Mouse (Mus musculus): ENCODE results near the gene Cytip.

Cytip gene

DNA sequence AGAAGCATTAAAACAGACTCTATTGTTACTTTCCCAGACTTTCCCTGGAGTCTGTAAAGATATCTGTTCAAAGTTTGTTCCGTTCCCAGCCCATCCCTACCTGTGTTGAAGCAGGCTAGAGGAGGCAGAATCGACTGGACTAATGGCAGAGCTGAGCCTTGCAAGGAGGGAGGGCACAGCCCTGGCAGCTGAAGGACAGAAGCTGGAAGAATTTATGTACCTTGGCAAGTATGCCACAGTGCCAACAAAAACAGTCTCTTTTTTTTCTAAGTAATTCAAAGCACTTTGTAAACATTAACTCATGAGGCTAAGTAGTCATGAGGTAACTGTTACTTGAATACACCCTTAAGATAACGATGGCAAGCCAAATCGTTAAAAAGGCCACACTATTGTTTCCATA lies at the start of gene Cytip:
TSS of gene Cytip (minus strand) at position 187 of the 400 bp plus-strand sequence.
- no peak for ATAC-seq (ENCODE audit: low TSS enrichment)

DNA sequence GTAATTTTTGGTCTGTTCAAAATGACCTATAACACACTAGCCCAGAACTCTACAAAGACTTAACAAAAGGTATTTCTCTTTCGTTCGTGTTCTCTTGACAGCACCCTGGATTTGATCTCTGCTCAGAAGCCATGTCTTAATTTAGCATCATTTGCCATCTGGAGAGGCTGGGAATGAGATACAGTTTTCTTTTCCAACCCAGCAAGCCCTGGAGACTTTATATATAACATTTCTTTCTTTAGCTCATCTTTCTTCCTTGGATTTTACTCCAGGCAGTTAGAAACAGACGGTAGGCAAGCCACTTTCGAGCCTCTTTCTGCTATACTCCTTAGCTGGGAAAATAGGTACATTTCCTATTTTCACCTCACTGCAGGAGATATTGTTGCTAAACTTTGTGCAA lies 45.3 kb upstream of the Cytip start:
- peak; percentile 99 for ATAC-seq (ENCODE audit: low TSS enrichment)

DNA sequence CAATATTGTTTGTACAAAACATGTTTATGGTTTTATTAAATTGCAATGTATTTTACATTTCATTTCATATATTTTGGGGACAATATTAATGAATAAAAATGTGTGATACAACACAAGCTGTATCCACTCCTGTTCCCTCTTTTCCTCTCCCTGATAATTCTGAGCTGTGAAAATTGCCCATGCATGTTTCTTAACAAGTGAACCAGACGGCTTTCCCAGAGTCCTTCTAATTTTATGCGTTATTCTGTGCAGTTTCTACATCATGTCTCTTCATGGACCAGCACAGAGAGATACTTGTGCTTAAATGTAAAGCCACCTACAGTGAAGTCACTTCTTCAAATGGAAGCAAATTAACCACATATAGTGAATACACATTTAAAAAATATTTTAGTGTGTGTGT lies 42.2 kb upstream of the Cytip start:
- no peak for ATAC-seq (ENCODE audit: low TSS enrichment)

DNA sequence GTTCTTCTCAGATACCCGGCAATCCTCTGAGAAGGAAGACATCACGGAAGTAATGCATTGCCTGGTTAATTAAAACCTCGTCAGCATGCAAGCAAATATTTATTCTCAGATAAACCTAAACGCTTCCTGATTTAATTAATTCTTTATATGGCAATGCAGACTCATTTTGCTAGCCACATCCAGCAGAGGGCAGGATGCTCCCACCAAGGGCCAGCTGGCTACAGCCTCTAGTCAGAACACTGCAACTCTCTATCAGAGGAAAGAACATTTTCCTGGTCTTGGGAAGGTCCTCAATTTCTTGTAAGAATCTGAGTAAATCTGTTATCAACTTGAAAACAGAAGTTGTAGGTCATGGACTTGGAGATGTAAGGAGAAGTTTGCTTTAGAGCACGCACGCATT lies 4.1 kb upstream of the Cytip start:
- ATAC-seq (ENCODE audit: low TSS enrichment): peak; percentile 92

DNA sequence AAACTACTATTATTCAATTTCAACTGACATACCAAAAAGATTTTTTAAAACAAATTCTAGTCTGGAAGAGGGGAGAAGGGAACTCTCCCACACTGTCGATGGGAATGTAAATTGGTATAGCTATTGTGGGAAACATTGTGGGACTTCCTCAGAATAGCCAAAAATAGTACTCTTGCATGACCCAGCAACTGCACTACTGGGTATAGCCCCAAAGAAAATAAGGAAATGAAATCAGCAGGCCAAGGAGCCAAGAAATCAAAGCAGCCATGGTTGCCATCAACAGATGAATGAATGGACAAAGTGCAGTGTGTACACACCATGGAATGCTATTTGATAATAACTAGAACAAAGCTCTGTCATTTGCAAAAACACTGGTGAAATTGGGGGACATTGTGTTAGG lies 1.5 kb upstream of the Cytip start:
- ATAC-seq (ENCODE audit: low TSS enrichment): no peak

DNA sequence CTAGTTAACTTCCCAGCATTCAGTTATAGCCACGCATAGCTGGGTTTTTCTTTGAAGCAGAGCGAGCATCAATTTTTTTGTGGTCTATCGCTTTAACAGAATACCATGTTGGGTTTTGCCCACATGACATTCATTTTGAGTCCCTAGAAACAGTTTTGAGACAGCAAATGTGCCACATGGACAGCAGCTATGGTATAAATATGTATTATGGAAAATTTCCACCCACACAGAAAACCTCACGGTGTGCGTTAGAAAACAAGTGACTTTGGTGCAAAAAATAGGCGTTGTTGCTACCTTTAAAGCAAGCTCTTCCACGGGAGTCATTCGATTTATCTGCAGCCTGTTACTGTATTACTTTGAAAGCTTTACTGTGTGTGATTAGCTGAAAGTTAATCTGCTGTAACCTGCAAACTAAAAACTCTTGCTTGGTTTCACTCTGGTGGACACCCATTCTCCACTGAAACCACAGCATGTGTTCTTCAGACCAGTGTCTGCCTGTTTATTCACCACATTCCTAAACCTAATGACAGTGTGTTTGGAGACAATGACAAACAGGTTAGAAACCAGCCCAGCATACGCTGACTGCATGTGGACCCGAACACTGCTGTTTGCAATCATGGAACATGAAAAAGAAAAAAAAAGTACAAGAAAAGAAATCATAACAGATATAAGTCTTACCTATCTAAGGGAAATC lies 763 bp downstream of the Cytip start:
- peak; percentile 71 for ATAC-seq (ENCODE audit: low TSS enrichment)

DNA sequence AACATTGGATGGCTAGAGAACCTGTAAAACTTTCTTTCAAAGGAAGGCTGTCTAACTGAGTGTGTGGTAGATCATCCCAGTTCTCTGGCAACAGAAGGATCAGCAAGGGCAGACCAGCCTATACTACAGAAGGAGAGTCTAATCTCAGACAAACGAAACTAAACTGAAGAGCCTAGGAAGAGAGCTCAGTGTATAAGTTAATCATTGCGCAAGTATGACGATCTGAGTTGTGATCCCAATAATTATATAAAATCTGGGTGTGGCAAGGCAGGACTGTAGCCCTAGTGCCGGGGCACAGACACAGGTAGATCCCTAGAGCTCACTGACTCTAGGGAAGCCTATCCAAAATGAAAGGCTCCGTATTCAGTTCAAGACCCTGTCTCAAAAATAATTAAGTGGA lies 3.2 kb downstream of the Cytip start:
- ATAC-seq (ENCODE audit: low TSS enrichment): no peak

DNA sequence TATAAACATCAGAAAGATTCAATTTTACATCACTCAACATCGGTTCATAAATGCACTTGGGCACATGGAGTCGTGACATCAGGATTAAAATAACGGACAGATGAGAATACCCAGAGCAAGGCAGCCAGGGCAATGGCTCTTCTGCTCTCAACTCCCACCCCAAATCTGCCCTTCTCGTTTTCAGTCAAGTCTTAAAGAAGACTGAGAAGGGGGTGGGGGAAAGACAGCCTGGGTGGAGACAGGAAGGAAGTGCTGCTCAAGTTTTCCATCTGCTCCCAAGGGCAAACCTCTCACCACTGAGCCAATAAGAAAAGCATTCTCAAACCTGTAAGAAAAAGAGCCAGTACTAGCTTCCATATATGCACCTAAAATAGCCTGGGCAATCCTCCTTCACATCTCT lies 5.8 kb downstream of the Cytip start:
- no peak for ATAC-seq (ENCODE audit: low TSS enrichment)

DNA sequence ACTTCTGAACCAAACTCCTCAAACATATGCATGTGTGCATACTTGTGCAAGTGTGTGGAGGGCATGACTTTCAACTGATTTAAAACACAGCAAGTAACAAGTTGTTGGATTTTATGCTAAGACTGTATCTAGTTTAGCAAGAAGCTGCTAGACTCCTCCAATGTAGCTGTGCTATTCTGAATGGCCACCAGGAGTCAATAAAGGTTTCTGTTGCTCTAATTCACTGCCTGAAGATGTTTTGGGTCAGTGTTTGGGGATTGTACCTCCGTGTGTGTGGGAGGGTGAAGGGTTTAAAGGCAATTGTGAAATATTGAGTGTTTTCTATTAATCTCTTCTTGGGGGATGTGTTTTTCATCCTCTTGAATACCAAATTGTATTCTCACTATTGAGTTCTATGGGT lies 6.4 kb downstream of the Cytip start:
- ATAC-seq (ENCODE audit: low TSS enrichment): no peak

DNA sequence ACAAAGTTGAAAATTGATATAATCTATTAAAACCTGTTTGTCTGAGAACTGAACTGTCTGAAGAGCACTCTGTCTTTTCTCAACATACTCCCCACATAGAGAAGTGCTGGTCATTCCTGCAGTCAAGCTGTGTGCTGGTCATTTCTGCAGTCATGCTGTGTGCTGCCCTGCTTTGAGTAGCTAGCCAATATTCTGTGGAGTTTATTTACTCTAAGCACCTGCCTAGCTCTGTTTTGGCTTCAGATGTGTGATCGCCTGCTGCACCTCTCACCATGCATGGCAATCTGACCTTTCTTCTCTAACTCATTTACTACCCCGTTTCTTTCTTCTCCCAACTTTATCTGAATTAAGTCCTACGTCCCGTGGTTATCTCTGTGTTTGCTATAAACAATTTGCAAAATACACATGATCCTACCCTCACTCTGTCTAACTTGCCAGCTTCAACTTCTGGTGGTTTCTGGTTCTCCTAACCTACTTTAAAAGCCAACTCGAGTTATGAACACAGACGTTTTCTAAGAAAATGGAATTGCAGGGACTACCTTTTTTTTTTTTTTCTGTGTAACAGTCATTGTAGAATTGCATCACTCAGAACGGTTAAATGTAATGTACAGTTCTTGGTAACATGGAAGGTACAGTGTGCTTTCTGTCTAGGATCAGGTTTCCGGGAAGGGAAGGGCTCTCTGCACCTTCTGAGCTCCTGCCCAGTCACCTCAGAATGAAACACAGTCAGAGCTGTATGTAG lies 7.9 kb downstream of the Cytip start:
- no peak for ATAC-seq (ENCODE audit: low TSS enrichment)

DNA sequence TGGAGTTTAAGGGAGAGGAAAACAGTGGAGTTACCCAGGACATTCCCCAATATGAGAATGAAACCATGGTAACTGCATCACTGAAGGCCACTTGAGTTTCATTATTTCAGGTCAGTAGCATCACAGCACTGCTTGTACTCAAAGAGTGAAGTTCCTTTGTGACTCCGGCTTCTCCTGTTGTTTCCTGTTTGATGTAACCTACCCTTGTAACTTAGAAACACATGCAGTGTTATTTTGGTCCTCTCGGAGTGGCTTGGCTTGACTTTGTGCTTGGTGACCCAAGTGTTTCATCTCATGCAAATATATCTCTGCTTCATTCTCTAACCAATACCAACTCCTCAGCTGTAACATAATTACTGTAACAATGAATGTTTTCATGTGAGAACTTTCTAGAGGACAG lies 11.1 kb downstream of the Cytip start:
- no peak for ATAC-seq (ENCODE audit: low TSS enrichment)

DNA sequence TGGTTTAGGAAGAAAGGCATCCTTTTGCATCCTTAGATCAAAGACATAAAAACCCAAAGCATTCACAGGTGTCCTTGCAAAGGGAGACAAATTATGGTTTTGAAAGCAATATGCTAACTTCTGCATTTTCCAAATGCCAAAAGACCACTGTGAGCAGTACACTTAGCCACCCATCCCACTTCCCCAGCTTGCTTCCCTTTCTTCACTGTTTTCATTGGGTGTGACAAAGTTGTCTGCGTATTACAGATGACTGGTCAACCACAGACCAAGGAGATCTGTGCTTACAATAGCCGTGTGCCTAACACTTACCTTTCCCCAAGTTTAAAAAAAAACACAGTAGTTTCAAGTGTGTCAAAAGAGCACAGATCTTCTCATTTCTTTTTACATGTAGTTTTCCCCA lies 11.7 kb downstream of the Cytip start:
- ATAC-seq (ENCODE audit: low TSS enrichment): no peak

DNA sequence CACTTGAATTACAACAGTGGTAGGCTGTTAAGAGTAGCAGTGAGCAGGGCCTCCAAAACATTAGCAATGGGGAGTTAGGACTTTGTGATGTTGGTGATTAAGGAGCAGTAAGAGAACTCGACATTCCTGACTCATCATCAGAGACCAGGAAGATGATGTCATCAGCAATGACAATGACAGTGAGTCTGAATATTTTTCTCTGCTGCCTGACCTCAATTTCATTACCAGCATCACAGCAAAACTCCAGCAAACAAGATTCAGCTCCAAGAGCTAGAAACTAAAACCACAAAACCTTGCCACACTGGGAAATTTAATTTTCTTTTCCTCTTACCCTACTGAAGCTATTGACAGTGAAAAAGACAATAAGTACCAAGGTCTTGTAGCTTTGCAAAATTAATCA lies 14.6 kb downstream of the Cytip start:
- no peak for ATAC-seq (ENCODE audit: low TSS enrichment)

DNA sequence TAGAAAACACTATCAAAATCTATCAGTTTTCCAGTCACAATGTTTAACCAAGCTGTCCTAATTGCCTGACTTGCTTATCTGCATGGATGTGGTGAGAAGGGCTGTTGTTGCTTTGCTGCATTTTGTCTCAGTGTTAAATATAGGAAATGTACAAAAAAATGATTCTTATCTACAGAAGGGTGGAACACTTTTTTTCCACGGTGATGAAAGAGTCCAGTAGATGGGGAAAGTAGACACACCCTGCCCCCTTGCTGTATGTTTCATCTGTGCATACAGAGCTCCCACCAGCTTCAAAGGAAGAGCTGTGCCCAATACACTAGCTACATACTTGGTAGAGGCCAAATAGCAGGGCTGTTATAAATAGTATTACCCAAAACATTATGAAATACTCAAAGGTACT lies 16.3 kb downstream of the Cytip start:
- no peak for ATAC-seq (ENCODE audit: low TSS enrichment)

DNA sequence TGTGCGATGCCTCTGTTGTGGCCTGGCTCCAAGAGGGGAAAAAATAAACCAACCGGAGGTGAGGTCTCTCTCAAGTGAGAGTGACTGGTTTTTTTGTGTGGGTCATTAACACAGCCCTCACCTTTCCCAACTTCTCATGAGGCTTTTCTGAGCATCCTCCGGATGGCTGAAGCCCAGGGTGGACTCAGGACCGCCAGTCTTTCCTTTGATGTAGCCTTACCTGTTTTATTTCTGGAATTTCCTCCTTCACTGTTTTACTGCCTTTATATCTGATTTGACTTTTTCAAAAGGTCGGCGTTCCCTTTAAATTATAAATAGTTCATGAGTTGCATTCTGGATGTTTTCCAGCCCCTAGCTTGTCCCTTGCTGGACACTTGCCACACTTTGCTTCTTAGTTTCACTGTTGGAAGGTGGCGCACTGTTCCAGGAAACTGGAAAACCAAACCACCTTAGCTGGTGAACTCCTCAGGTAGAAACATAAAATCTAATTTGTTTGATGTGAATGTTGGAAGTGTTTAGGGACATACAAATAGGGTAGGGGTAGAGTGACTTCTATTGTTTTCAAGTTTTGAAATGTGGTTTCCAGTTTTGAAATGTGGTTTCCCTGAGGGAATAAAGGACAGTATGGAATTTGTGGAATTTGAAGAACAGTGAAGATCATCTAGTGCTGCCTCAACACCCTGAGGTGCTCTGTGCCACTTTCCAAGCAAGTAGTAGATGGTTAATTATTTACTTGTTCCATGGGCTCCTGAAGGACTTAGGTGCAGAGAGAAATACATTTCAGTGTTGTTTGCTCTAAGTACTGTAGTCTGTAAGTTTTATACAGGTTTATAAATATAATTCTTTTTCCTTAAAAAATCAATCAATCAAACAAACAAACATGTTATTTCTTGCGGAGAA lies 19.7 kb downstream of the Cytip start:
- no peak for ATAC-seq (ENCODE audit: low TSS enrichment)

DNA sequence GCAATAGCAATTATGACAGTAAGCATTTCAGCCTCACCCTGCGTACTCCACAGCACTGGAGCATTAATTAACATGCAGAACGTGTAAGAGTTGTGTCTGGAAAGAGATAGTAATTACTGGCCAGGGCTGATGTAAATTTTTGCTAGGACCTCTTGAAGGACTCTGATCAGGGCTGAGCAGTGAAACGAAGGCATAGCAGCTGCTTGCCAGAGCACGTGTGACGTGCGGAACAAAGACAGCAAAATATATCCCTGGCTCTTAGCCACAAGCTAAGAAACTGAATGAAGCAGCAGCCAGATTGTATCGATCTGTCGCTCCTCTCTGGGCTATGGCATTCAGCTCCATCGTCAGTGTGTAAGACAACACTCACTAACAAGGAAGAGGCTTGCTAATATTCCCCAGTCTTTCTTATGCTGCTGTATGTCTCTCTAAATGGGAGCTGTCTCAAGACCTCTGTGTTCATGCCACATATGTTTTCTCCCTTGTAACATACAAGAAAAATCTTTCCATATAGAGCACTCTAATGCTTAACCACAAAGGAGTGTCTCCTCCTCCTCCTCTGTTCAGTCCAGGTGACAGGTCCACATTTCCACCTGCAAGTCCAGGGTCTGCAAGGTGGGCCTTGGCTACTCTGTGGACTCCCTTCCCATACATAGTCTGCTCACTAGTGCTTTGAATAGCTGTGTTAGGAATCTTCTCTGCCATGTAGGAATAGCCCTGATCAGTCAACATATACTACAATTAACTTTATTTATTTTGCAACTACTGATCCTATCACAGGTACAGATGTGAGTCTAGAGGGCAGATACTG lies 20.7 kb downstream of the Cytip start:
- ATAC-seq (ENCODE audit: low TSS enrichment): peak; percentile 51

DNA sequence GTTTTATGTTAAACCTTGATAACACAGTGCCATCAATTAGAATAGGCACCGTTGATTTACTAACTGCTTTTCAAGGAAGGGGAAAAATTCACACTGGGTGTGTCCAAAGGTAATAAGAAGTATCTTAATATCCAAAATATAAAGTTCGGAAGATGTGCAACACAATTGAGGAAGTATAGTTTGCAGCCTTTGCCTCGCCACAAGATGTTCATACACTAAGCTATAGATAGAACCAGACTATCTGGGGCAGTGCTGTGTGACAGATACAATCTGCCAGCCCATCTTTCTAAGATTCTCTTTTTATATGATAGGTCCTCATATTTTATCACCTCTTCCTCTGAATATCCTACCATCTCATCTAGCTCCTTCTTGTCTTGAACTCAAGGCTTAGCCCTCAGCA lies 22.4 kb downstream of the Cytip start:
- peak; percentile 41; the same call in 1 of the 2 replicates for ATAC-seq (ENCODE audit: low TSS enrichment)

DNA sequence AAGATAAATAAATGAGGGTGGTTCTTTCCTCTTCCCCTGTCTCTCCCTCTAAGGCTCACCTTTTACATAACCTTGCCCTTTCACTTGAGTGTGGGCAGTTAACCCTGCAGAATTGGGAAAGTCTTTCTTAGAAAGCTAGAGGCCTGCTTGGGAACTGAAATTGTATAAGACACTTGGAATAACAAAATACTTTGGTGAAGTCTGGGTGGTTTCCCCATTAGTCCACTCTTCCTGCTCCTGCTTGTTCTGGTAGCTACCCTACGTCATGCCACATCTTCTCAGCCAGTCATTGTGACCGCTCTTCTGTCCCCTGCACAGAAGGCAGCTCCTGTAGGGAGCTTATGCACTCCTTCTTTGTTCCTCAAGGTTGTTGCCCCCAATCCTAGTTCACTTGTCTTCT lies 26.2 kb downstream of the Cytip start:
- no peak for ATAC-seq (ENCODE audit: low TSS enrichment)

DNA sequence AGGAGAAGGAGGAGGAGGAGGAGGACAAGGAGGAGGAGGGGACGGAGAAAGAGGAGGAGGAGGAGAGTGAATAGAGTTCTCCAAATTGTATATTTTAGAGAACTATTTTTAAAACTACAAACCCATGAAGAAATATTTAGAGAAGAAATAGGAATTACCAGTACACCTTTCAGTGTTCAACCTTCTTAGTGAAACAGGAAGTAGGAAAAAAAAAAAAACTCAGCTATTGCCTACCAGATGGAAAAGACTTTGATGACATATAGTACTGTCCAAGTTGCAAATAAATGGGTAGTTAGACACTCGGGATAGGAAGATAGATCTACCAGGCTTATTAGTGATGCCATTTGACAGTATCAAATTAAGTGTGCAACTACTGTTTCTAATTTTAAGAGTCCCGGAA lies 27.7 kb downstream of the Cytip start:
- ATAC-seq (ENCODE audit: low TSS enrichment): no peak

DNA sequence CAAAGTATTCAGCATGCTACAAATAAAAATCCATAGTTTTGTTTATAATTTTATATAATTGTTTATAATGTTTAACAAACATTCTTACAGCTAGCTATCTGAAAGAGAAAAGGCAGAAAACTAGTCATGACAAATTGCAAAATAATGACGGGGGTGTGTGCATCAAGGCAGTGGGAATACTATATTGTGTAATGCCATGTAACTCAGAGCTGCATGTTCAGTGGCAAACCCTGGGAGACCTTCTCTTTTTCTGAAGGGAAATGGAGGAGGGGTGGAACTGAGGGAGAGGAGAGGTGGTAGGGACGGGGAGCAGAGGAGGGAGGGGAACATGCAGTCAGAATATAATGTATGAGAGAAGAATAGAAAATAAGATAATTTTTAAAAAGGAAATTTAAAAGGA lies 28.6 kb downstream of the Cytip start:
- no peak for ATAC-seq (ENCODE audit: low TSS enrichment)

DNA sequence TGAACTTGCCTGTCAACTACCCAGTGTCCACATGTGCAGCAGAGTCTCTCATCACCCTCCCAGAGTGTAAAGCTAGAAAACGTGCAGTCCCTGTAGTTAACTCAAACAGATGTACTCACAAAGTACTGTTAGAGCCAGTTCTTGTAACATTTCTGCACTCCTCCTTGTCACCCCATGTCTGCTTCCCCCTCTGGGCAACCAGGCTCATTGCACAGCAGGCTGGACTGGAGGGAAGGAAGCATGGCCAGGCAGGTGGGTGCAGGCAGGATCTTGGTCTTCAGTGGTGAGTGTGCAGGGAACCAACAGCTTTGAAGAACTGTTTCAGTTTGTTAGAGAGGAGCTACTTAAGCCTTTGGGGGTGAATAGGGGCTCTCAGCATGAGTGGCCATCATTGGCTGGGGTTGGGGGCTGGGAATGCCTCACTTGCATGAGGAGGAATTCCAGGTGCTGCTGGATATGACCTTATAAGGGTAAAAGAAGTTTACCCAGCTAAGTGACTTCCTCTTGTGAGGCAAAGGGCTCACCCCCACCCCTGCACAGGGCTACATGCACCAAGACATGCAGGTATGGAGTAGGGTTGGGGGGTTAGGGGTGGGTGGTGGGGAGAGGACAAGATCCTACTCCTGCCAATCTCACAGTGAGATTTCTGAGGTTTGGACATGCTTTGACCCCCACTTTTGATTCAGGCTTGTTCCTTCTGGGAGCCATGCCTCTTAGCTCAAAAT lies 31.7 kb downstream of the Cytip start:
- ATAC-seq (ENCODE audit: low TSS enrichment): no peak

Measured in frontal cortex, adult (tissue).